Mouse (Mus musculus) layer of hippocampus, adult 18-20 months (tissue): ENCODE results near the gene Rai1. TPM values are rescaled to one million over a fixed set of nuclear protein-coding genes. Genes with fewer than 3 reads are reported as not detected.

Source experiments
- DNase-seq, 2 experiments: peaks; one replicate each; pipeline ENCODE4 v3.0.0; 2022; ENCODE audit warnings: low spot score in 2 of 2
- total RNA-seq, 2 experiments: library from RNA; stranded (reverse); gene quantifications; 2 replicates each; pipeline ENCODE4 v1.2.3; 2021

The Rai1 gene
- total RNA-seq, 2 experiments from 2014 or later: 76.2 to 80.9 TPM

- DNase-seq: no peak
These were observed 15.9 kb downstream of the Rai1 start for GRCm38 (mm10) chr11:60120586-60121262.

- no peak for DNase-seq
These were observed 17.8 kb downstream of the Rai1 start for GRCm38 (mm10) chr11:60122611-60123010.

- peak in 1 of 2 experiments; percentile 29 for DNase-seq
These were observed 22.2 kb downstream of the Rai1 start for GRCm38 (mm10) chr11:60127048-60127447.

GRCm38 (mm10) chr11:60127863-60128512, 23.2 kb downstream of the Rai1 start:
- DNase-seq: no peak

- no peak for DNase-seq
These were observed 25.7 kb downstream of the Rai1 start for GRCm38 (mm10) chr11:60130516-60130915.

- no peak for DNase-seq
These were observed 27.2 kb downstream of the Rai1 start for GRCm38 (mm10) chr11:60132061-60132460.

- no peak for DNase-seq
These were observed 31.7 kb downstream of the Rai1 start for GRCm38 (mm10) chr11:60136491-60136890.

- DNase-seq: no peak
These were observed 32.4 kb downstream of the Rai1 start for GRCm38 (mm10) chr11:60137170-60137569.

- peak in 1 of 2 experiments; percentile 70 for DNase-seq
These were observed 34.4 kb downstream of the Rai1 start for GRCm38 (mm10) chr11:60139141-60139733.

- peak; percentile 58 to 69 for DNase-seq
These were observed 35.0 kb downstream of the Rai1 start for GRCm38 (mm10) chr11:60139734-60140371.

- DNase-seq: no peak
These were observed 35.9 kb downstream of the Rai1 start for GRCm38 (mm10) chr11:60140586-60141284.

- DNase-seq: peak in 1 of 2 experiments; percentile 22
These were observed 36.4 kb downstream of the Rai1 start for GRCm38 (mm10) chr11:60141285-60141608.

- DNase-seq: no peak
These were observed 38.3 kb downstream of the Rai1 start for GRCm38 (mm10) chr11:60143086-60143485.

- no peak for DNase-seq
These were observed 41.4 kb downstream of the Rai1 start for GRCm38 (mm10) chr11:60146170-60146569.

GRCm38 (mm10) chr11:60148591-60148990, 43.8 kb downstream of the Rai1 start:
- no peak for DNase-seq

- no peak for DNase-seq
These were observed 44.3 kb downstream of the Rai1 start for GRCm38 (mm10) chr11:60149086-60149485.

- no peak for DNase-seq
These were observed 45.9 kb downstream of the Rai1 start for GRCm38 (mm10) chr11:60150677-60151076.

- no peak for DNase-seq
These were observed 47.5 kb downstream of the Rai1 start for GRCm38 (mm10) chr11:60152339-60152738.

GRCm38 (mm10) chr11:60153936-60154335, 49.1 kb downstream of the Rai1 start:
- DNase-seq: no peak

GRCm38 (mm10) chr11:60155690-60156089, 50.9 kb downstream of the Rai1 start:
- no peak for DNase-seq

GRCm38 (mm10) chr11:60158271-60158670, 53.5 kb downstream of the Rai1 start:
- peak in 1 of 2 experiments; percentile 54 for DNase-seq
